Mouse (Mus musculus) left cerebral cortex, postnatal 14 days (tissue): ENCODE measurements at regions not wholly inside any gene's neighbourhood (a gene's known extent, or its start where the extent isn't known, plus 50 kb on each side); places are given as distances from the start of the nearest gene placed in this dataset.

Experiments used
- DNase-seq, 2 experiments: peaks; one replicate each; pipeline ENCODE4 v3.0.0; 2021 to 2022; ENCODE audit warnings: low spot score in 2 of 2, mixed read lengths in 1 of 2
- intact Hi-C: fragments of 180-260 bp; cut with DNase I; formaldehyde crosslinking; loops from one replicate; pipeline ENCODE4 v1.15.1; 2025

GRCm38 (mm10) chr7:130044581-130044980 lies 452.9 kb downstream of the Wdr11 start:
- DNase-seq = no peak
- intact Hi-C loops = no loop called here

GRCm38 (mm10) chr7:130046086-130046485 lies 454.4 kb downstream of the Wdr11 start:
- no peak for DNase-seq

GRCm38 (mm10) chr7:130047293-130048034 lies 455.8 kb downstream of the Wdr11 start:
- intact Hi-C loops = no loop called here
- no peak for DNase-seq

More at GRCm38 (mm10) chr7:130046086-130046485, 454.4 kb downstream of the Wdr11 start:
- intact Hi-C loops = no loop called here

- DNase-seq = no peak
- intact Hi-C loops = no loop called here
Measured at GRCm38 (mm10) chr7:130048106-130048772, 456.6 kb downstream of the Wdr11 start.

- DNase-seq = no peak
- intact Hi-C loops = no loop called here
Measured at GRCm38 (mm10) chr7:130049461-130049860, 457.8 kb downstream of the Wdr11 start.

- DNase-seq = no peak
- intact Hi-C loops = no loop called here
Measured at GRCm38 (mm10) chr7:130050120-130050519, 458.5 kb downstream of the Wdr11 start.

GRCm38 (mm10) chr7:130052376-130052775 lies 460.7 kb downstream of the Wdr11 start:
- intact Hi-C loops = no loop called here
- DNase-seq = no peak

GRCm38 (mm10) chr7:130057708-130058107 lies 462.5 kb downstream of the Ate1 start:
- DNase-seq = no peak

GRCm38 (mm10) chr7:130058267-130058666 lies 461.9 kb downstream of the Ate1 start:
- DNase-seq = no peak
- intact Hi-C loops = no loop called here

More at GRCm38 (mm10) chr7:130057708-130058107, 462.5 kb downstream of the Ate1 start:
- intact Hi-C loops = no loop called here

- intact Hi-C loops = no loop called here
- DNase-seq = no peak
Measured at GRCm38 (mm10) chr7:130059684-130060607, 460.2 kb downstream of the Ate1 start.

GRCm38 (mm10) chr7:130064500-130064899 lies 455.7 kb downstream of the Ate1 start:
- no peak for DNase-seq
- intact Hi-C loops = no loop called here

- intact Hi-C loops = no loop called here
- DNase-seq = no peak
Measured at GRCm38 (mm10) chr7:130068316-130068715, 451.9 kb downstream of the Ate1 start.

- intact Hi-C loops = no loop called here
Measured at GRCm38 (mm10) chr7:130073388-130073787, 446.8 kb downstream of the Ate1 start.

GRCm38 (mm10) chr7:130073890-130074819 lies 446.0 kb downstream of the Ate1 start:
- peak in 1 of 2 experiments; percentile 9 for DNase-seq
- intact Hi-C loops = no loop called here

More at GRCm38 (mm10) chr7:130073388-130073787, 446.8 kb downstream of the Ate1 start:
- no peak for DNase-seq

GRCm38 (mm10) chr7:130082662-130083061 lies 437.5 kb downstream of the Ate1 start:
- DNase-seq = no peak
- intact Hi-C loops = no loop called here

GRCm38 (mm10) chr7:130085706-130086105 lies 434.5 kb downstream of the Ate1 start:
- no peak for DNase-seq
- intact Hi-C loops = no loop called here

- DNase-seq = no peak
- intact Hi-C loops = no loop called here
Measured at GRCm38 (mm10) chr7:130089896-130090610, 430.1 kb downstream of the Ate1 start.

- no peak for DNase-seq
- intact Hi-C loops = no loop called here
Measured at GRCm38 (mm10) chr7:130091942-130092341, 428.2 kb downstream of the Ate1 start.
